Mouse (Mus musculus) embryonic facial prominence, embryonic 14.5 days (tissue): ENCODE results near the gene Nbas. TPM values are rescaled to one million over a fixed set of nuclear protein-coding genes. Genes with fewer than 3 reads are reported as not detected.

ENCODE experiments used
- polyA plus RNA-seq: library from polyadenylated mRNA; unstranded; fragments of >200 nt; fragmentation: Nextera tagmentation; extraction: Ambion mirVana; gene quantifications from 2 replicates; pipeline ENCODE4 v1.2.1, GENCODE M21; 2014

Gene Nbas
- polyA plus RNA-seq, 1 experiment from 2014 or later: 20.9 TPM

Other genes with a start within 250 kb of the Nbas start
- gene Ddx1, start 19.9 kb upstream of the Nbas start, polyA plus RNA-seq: 128 and 148 TPM in 2 replicates